Mouse (Mus musculus) retina, postnatal 7 days (tissue): Measurements from ENCODE around the gene Exoc3l2.

Source experiments
- DNase-seq: peaks from one replicate; pipeline ENCODE4 v3.0.0-alpha.2; 2012; ENCODE audit warnings: low read depth, low spot score

Exoc3l2 gene

GRCm38 (mm10) chr7:19520032-19520431 is 56.9 kb downstream of the Exoc3l2 start:
- DNase-seq: no peak

GRCm38 (mm10) chr7:19523017-19523756 is 60.1 kb downstream of the Exoc3l2 start:
- no peak for DNase-seq

GRCm38 (mm10) chr7:19523757-19524419 is 60.8 kb downstream of the Exoc3l2 start:
- DNase-seq: no peak

- DNase-seq: no peak
Observed at GRCm38 (mm10) chr7:19524420-19525104, 61.4 kb downstream of the Exoc3l2 start.

GRCm38 (mm10) chr7:19525105-19525481 is 62.0 kb downstream of the Exoc3l2 start:
- DNase-seq: no peak

GRCm38 (mm10) chr7:19531077-19531476 is 67.9 kb downstream of the Exoc3l2 start:
- no peak for DNase-seq

GRCm38 (mm10) chr7:19532240-19532639 is 69.1 kb downstream of the Exoc3l2 start:
- DNase-seq: no peak

GRCm38 (mm10) chr7:19534676-19535075 is 71.5 kb downstream of the Exoc3l2 start:
- no peak for DNase-seq

- DNase-seq: no peak
Observed at GRCm38 (mm10) chr7:19540771-19541566, 77.8 kb downstream of the Exoc3l2 start.

GRCm38 (mm10) chr7:19541681-19542154 is 78.6 kb downstream of the Exoc3l2 start:
- DNase-seq: no peak

- no peak for DNase-seq
Observed at GRCm38 (mm10) chr7:19542155-19542691, 79.1 kb downstream of the Exoc3l2 start.

- DNase-seq: no peak
Observed at GRCm38 (mm10) chr7:19543584-19543983, 80.5 kb downstream of the Exoc3l2 start.

- no peak for DNase-seq
Observed at GRCm38 (mm10) chr7:19546007-19546406, 82.9 kb downstream of the Exoc3l2 start.
